Mouse (Mus musculus): ENCODE measurements around the gene Fam98c. TPM values are rescaled to one million over a fixed set of nuclear protein-coding genes. Genes with fewer than 3 reads are reported as not detected.
A peak's percentile ranks its signal among the peaks of the same experiment; 100 is the strongest.
"Not testable (repeated sequence)": the region's sequence is repeated elsewhere in the genome, so short reads cannot be mapped to it uniquely, and the experiment has no call there.

The Fam98c gene
- polyA plus RNA-seq (2015; fragmentation: Nextera tagmentation; extraction: Ambion mirVana) = 17.5 and 18.4 TPM in 2 replicates

- Histone ChIP-seq H3K4me2 (replicated peaks) (peak within 1 kb of the TSS; percentile 97), H3K27ac (peak within 1 kb of the TSS; percentile 93), H3K9ac (replicated peaks) (peak within 1 kb of the TSS; percentile 80), H3K4me1 (replicated peaks) (peaks cover 15% of the 10 kb centered on the region), H3K4me3 (replicated peaks) (peak within 1 kb of the TSS; percentile 86), H3K9me3 (no peaks in the 10 kb centered on the region), H3K36me3 (peaks cover 6% of the 10 kb centered on the region), H3K27me3 (peaks cover 22% of the 10 kb centered on the region)
- WGBS = 3% methylated on average over 66 of the region's 68 CpGs
- ATAC-seq = peak; percentile 85
Observed at GRCm38 (mm10) chr7:29155838-29156782, at the start of gene Fam98c. TSS of gene Fam98c (minus strand) at chr7:29156234.

GRCm38 (mm10) chr7:29202577-29202976 is 46.5 kb upstream of the Fam98c start:
- Histone ChIP-seq H3K4me3 (replicated peaks) (no peak overlapping the region), H3K27ac (no peak overlapping the region), H3K9me3 (no peaks in the 10 kb centered on the region), H3K4me2 (replicated peaks) (no peak overlapping the region), H3K4me1 (replicated peaks) (no peaks in the 10 kb centered on the region), H3K27me3 (0 out of 2 replicates have a peak, but pooled peaks cover 6% of the 10 kb centered on the region), H3K36me3 (no peaks in the 10 kb centered on the region), H3K9ac (replicated peaks) (no peak overlapping the region)
- WGBS = 85% methylated on average over 5 of the region's 6 CpGs
- no peak for ATAC-seq

DNA sequence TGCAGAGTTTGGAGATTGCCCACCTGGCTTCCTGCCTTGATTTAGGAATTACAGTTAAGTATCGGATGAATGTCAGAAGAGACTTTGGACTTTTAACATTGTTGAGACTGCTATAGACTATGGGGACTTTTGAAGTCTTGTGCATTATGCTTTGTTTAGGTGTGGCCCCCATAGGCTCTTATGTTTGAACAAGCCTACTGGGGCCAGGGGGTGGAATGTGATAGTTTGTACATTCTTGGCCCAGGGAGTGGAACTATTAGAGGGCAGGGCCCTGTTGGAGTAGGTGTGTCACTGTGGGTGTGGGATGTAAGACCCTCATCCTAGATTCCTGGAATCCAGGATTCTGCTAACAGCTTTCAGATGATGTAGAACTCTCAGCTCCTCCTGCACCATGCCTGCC is 38.2 kb upstream of the Fam98c start:
- not testable (repeated sequence) for H3K4me3 ChIP-seq (replicated peaks); H3K27ac ChIP-seq; H3K9me3 ChIP-seq; H3K4me1 ChIP-seq (replicated peaks); H3K4me2 ChIP-seq (replicated peaks); H3K36me3 ChIP-seq; H3K27me3 ChIP-seq; H3K9ac ChIP-seq (replicated peaks); ATAC-seq
- 96% methylated on average over 1 of the region's 1 CpGs for WGBS

DNA sequence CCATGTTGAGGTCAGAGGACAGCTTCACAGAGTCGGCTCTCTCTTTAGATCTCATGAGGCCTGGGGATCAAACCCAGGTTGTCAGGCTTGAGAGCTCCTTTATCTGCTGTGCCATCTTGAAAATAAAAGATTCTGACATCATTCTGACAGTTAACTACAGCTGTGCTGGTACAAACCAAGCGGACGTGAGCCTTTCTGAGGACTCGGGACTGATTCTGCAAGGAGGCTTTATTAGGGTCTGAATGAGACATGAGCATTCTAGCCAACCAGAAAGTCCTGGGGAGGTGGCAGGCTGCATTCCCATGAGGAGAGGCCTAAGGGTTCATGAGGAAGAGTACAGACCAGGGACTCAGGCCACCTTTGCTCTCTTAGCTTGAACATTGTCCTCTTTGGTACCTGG is 25.3 kb upstream of the Fam98c start:
- not testable (repeated sequence) for H3K4me3 ChIP-seq (replicated peaks); H3K36me3 ChIP-seq; H3K27me3 ChIP-seq; ATAC-seq; H3K9me3 ChIP-seq; H3K9ac ChIP-seq (replicated peaks); H3K27ac ChIP-seq
- H3K4me2 ChIP-seq (replicated peaks) = peak overlapping the region; percentile 92; the same call in 1 of the 2 replicates
- WGBS = 80% methylated on average over 4 of the region's 4 CpGs
- peaks cover 22% of the 10 kb centered on the region for H3K4me1 ChIP-seq (replicated peaks)

- Histone ChIP-seq H3K27ac (peak overlapping the region; percentile 71), H3K9ac (replicated peaks) (no peak overlapping the region), H3K4me1 (replicated peaks) (peaks cover 22% of the 10 kb centered on the region), H3K4me3 (replicated peaks) (peak overlapping the region; percentile 84), H3K4me2 (replicated peaks) (peak overlapping the region; percentile 92), H3K36me3 (peaks cover 12% of the 10 kb centered on the region), H3K27me3 (no peaks in the 10 kb centered on the region), H3K9me3 (no peaks in the 10 kb centered on the region)
- 40% methylated on average over 5 of the region's 5 CpGs for WGBS
- ATAC-seq = peak; percentile 50
Observed at GRCm38 (mm10) chr7:29180854-29181236, 24.8 kb upstream of the Fam98c start.

- no peaks in the 10 kb centered on the region for H3K9me3 ChIP-seq
- H3K4me3 ChIP-seq (replicated peaks) = peak within 1 kb of the TSS; percentile 84
- under 1% methylated on average over 62 of the region's 62 CpGs for WGBS
- peak within 1 kb of the TSS; percentile 92 for H3K4me2 ChIP-seq (replicated peaks)
- peak; percentile 96 for ATAC-seq
- H3K27ac ChIP-seq = peak within 1 kb of the TSS; percentile 79
- H3K9ac ChIP-seq (replicated peaks) = peak within 1 kb of the TSS; percentile 86
- peaks cover 22% of the 10 kb centered on the region for H3K4me1 ChIP-seq (replicated peaks)
- H3K36me3 ChIP-seq = peaks cover 18% of the 10 kb centered on the region
- H3K27me3 ChIP-seq = no peaks in the 10 kb centered on the region; the same call in 1 of the 2 replicates
Observed at GRCm38 (mm10) chr7:29180077-29180853, 24.2 kb upstream of the Fam98c start, which contains the start of gene Psmd8. TSS of gene Psmd8 (minus strand) at chr7:29180701.

DNA sequence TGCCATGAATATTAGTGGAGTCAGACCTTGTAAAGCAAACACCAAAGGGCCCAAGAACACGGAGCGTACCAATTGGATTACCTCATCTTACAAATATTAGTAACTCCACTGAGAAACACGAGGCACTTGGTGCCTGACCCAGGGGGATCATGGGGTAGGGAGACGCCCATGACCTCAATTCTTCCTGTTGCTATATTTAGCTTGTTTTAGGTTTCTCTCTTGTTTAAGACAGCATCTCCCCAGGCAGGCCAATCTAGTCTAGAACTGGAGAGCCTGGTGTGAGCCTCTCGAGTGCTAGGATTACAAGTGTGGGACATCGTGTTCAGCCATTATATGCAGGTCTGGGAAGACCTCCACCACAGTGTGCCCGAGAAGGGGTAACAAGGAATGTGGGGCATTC is 23.3 kb upstream of the Fam98c start:
- WGBS = 57% methylated on average over 7 of the region's 7 CpGs
- peak overlapping the region; percentile 86 for H3K9ac ChIP-seq (replicated peaks)
- no peak overlapping the region for H3K27ac ChIP-seq

DNA sequence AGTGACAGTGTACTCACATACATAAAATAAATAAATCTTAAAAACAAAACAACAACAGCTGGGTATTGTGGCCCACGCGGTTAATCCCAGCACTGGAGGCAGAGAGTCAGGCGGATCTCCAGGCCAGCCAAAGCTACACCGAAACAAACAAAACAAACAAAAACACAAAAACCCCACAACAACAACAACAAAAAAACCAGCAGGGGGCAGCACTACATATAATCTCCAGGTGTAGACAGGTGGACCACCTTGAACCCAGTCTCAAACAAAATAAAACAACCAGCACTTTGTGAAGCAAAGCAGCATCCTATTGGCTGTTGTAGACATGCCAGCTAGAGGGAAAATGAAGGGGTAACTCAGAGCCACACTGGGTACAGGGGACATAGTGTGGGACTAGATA is 22.1 kb upstream of the Fam98c start:
- WGBS = 94% methylated on average over 4 of the region's 4 CpGs
- H3K36me3 ChIP-seq = peaks cover 40% of the 10 kb centered on the region
- H3K4me2 ChIP-seq (replicated peaks) = no peak overlapping the region
- H3K27ac ChIP-seq = no peak overlapping the region
- H3K9me3 ChIP-seq = no peaks in the 10 kb centered on the region
- H3K27me3 ChIP-seq = peaks cover 22% of the 10 kb centered on the region
- no peak overlapping the region for H3K9ac ChIP-seq (replicated peaks)
- ATAC-seq = no peak
- H3K4me3 ChIP-seq (replicated peaks) = peak overlapping the region; percentile 84; the same call in 1 of the 2 replicates
- peaks cover 22% of the 10 kb centered on the region for H3K4me1 ChIP-seq (replicated peaks)

More for the DNA sequence above, 23.3 kb upstream of the Fam98c start:
- H3K27me3 ChIP-seq = peaks cover 9% of the 10 kb centered on the region
- no peak for ATAC-seq
- H3K4me3 ChIP-seq (replicated peaks) = peak overlapping the region; percentile 84
- peaks cover 22% of the 10 kb centered on the region for H3K4me1 ChIP-seq (replicated peaks)
- no peaks in the 10 kb centered on the region for H3K9me3 ChIP-seq
- peak overlapping the region; percentile 92 for H3K4me2 ChIP-seq (replicated peaks)
- peaks cover 27% of the 10 kb centered on the region for H3K36me3 ChIP-seq

DNA sequence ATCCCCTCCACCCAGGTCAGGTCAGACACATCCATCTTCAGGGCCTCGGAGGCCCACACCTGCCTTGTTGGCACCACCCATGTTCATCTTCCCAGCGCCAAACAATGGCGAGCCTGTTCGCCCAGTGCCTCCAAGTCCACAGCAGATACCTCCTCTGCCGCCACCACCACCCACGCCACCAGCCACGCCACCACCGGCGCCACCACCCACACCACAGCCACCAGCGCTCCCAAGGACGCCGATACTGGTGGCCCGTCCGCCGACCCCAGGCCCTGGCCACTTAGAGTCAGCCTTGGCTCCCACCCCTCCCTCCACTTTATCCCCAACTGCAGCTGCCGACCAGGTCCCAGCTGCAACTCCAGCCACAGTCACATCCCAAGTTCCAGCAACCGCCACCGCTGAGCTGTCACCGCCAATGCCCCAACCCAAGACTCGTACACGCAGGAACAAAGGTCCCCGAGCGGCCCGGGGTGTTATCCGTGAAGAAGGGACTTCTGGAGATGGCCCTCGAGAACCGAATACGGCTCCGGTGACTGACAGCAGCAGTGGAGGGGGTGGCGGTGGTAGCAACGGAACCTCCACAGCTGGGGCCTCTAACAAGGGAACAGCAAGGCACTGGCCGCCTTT is 16.5 kb upstream of the Fam98c start:
- 0 out of 2 replicates have a peak overlapping the region, but pooled peaks have one; percentile 48 for H3K9ac ChIP-seq (replicated peaks)

DNA sequence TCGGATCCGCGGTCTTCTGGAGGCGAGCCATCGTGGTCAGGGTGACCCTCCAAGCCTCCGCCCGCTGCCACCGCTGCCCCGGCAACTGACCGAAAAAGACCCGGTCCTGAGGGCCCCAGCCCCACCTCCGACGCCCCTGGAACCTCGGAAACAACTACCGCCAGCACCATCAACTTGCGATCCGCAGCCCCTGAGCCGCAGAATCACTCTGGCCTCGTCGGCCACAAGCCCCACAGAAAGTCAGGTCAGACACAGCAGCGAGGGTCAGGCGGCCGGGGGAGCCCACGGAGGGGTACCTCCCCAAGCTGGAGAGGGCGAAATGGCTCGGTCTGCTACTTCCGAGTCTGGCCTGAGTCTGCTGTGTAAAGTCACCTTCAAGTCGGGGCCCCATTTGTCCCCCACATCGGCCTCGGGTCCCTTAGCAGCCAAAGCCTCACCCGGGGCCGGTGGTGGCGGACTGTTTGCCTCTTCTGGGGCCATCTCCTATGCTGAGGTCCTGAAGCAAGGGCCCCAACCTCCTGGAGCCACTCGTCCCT is 15.6 kb upstream of the Fam98c start:
- peak overlapping the region; percentile 66 for H3K4me2 ChIP-seq (replicated peaks)
- H3K27ac ChIP-seq = no peak overlapping the region
- WGBS = 5% methylated on average over 34 of the region's 34 CpGs
- peak overlapping the region; percentile 48 for H3K9ac ChIP-seq (replicated peaks)
- H3K27me3 ChIP-seq = peaks cover 47% of the 10 kb centered on the region
- peak overlapping the region; percentile 67 for H3K4me3 ChIP-seq (replicated peaks)
- peaks cover 42% of the 10 kb centered on the region for H3K36me3 ChIP-seq
- no peaks in the 10 kb centered on the region for H3K9me3 ChIP-seq
- H3K4me1 ChIP-seq (replicated peaks) = peaks cover 44% of the 10 kb centered on the region
- no peak for ATAC-seq

More for the DNA sequence above, 16.5 kb upstream of the Fam98c start:
- H3K36me3 ChIP-seq = peaks cover 46% of the 10 kb centered on the region
- H3K27me3 ChIP-seq = peaks cover 47% of the 10 kb centered on the region
- ATAC-seq = no peak
- H3K4me1 ChIP-seq (replicated peaks) = peaks cover 39% of the 10 kb centered on the region
- H3K9me3 ChIP-seq = no peaks in the 10 kb centered on the region
- H3K4me2 ChIP-seq (replicated peaks) = 0 out of 2 replicates have a peak overlapping the region, but pooled peaks have one; percentile 66
- no peak overlapping the region for H3K4me3 ChIP-seq (replicated peaks)
- no peak overlapping the region for H3K27ac ChIP-seq
- WGBS = 30% methylated on average over 32 of the region's 32 CpGs

Data from midbrain, embryonic 13.5 days (tissue).